Mouse (Mus musculus) CH12.LX (cell line): ENCODE measurements around the gene Tnfrsf9.

Experiments
- CTCF ChIP-seq, 2 experiments: IDR thresholded peaks in 1 of 2; conservative IDR thresholded peaks in 1 of 2; 2 replicates each; pipeline ENCODE4 v1.5.1; 2011 to 2012; ENCODE audit warnings: low read depth in 2 of 2, low read length in 2 of 2, improper control_type of control experiment in 1 of 2, inconsistent platforms in 1 of 2, mild to moderate bottlenecking in 1 of 2, moderate library complexity in 1 of 2
- NRF1 ChIP-seq: IDR thresholded peaks from 2 replicates; pipeline ENCODE4 v1.6.1; 2014; ENCODE audit warnings: low read depth, mild to moderate bottlenecking, inconsistent platforms, low read length, improper control_type of control experiment, moderate library complexity

GRCm38 (mm10) chr4:150865371-150865770, 49.0 kb upstream of the Tnfrsf9 start:
- no peak for TF ChIP-seq NRF1
- TF ChIP-seq CTCF (conservative IDR thresholded peaks at IDR 0.05 in 1 of 2, IDR thresholded peaks at IDR 0.05 in 1 of 2; ENCODE audit: low read depth in 2 of 2, low read length in 2 of 2): peak; percentile 41 to 80; a peak in 3 of 4 replicates
